Mouse (Mus musculus) CH12.LX (cell line): ENCODE data around the gene Vldlr. TPM values are rescaled to one million over a fixed set of nuclear protein-coding genes. Genes with fewer than 3 reads are reported as not detected.

Experiments used
- DNase-seq: peaks from one replicate; pipeline ENCODE4 v3.0.0-alpha.2; 2013; ENCODE audit errors: extremely low read depth
- H3K27ac ChIP-seq: 2 replicates; pipeline ENCODE4 v1.5.1; 2012; ENCODE audit warnings: low read depth, mild to moderate bottlenecking, control low read depth, moderate library complexity; ENCODE audit not compliant: insufficient read depth
- H3K27me3 ChIP-seq: replicated peaks from 2 replicates; pipeline ENCODE3; 2012; ENCODE audit warnings: inconsistent platforms
- H3K36me3 ChIP-seq, 2 experiments: replicated peaks in 1 of 2; 2 replicates each; pipeline versions ENCODE3 to v1.6.1; 2012; ENCODE audit warnings: inconsistent platforms in 1 of 2, low read length in 1 of 2, mild to moderate bottlenecking in 1 of 2, mixed read lengths in 1 of 2, moderate library complexity in 1 of 2; ENCODE audit not compliant: control insufficient read depth in 1 of 2, insufficient read depth in 1 of 2
- H3K4me1 ChIP-seq, 2 experiments: 2 replicates each; pipeline ENCODE4 v1.6.1; 2012; ENCODE audit warnings: inconsistent platforms in 1 of 2, moderate library complexity in 1 of 2; ENCODE audit not compliant: insufficient read depth in 2 of 2, control insufficient read depth in 1 of 2
- H3K4me2 ChIP-seq: 2 replicates; pipeline ENCODE4 v1.6.1; 2012; ENCODE audit warnings: low read depth, mild to moderate bottlenecking, control low read depth; ENCODE audit not compliant: poor library complexity, insufficient read depth, severe bottlenecking
- H3K4me3 ChIP-seq, 3 experiments: fragments of 150-350 bp in 1 of 3; sonication (generic) in 1 of 3; replicated peaks in 1 of 3; 2 replicates each; pipeline versions ENCODE3 to v1.5.1; 2011 to 2012; ENCODE audit warnings: low read depth in 2 of 3, low read length in 2 of 3, mild to moderate bottlenecking in 2 of 3, moderate library complexity in 2 of 3, control low read depth in 1 of 3, improper control_type of control experiment in 1 of 3, inconsistent platforms in 1 of 3, mixed read lengths in 1 of 3; ENCODE audit not compliant: poor library complexity in 1 of 3
- H3K79me2 ChIP-seq: replicated peaks from 2 replicates; pipeline ENCODE4 v1.6.1; 2012; ENCODE audit warnings: mild to moderate bottlenecking, moderate library complexity; ENCODE audit not compliant: control insufficient read depth, poor library complexity, insufficient read depth, severe bottlenecking; ENCODE audit errors: extremely low read depth
- H3K9ac ChIP-seq: 2 replicates; pipeline ENCODE4 v1.6.1; 2012; ENCODE audit warnings: low read depth, mild to moderate bottlenecking, control low read depth, moderate library complexity; ENCODE audit not compliant: insufficient read depth
- H3K9me3 ChIP-seq: replicated peaks from 2 replicates; pipeline ENCODE3; 2012; ENCODE audit warnings: low read length, inconsistent platforms, mixed read lengths
- BHLHE40 ChIP-seq: IDR thresholded peaks from 2 replicates; pipeline ENCODE4 v1.6.1; 2011; ENCODE audit warnings: mild to moderate bottlenecking, low read depth, low read length, improper control_type of control experiment
- CHD2 ChIP-seq: IDR thresholded peaks from 2 replicates; pipeline ENCODE4 v1.6.1; 2011; ENCODE audit warnings: low read length, improper control_type of control experiment
- ELF1 ChIP-seq: IDR thresholded peaks from 2 replicates; pipeline ENCODE4 v1.6.1; 2014; ENCODE audit warnings: low read depth, mild to moderate bottlenecking, inconsistent platforms, low read length, improper control_type of control experiment
- MXI1 ChIP-seq: IDR thresholded peaks from 2 replicates; pipeline ENCODE4 v1.6.1; 2011; ENCODE audit warnings: mild to moderate bottlenecking, low read depth, low read length, improper control_type of control experiment
- NELFE ChIP-seq: IDR thresholded peaks from 2 replicates; pipeline ENCODE4 v1.6.1; 2011; ENCODE audit warnings: low read depth, low read length, improper control_type of control experiment
- NRF1 ChIP-seq: IDR thresholded peaks from 2 replicates; pipeline ENCODE4 v1.6.1; 2014; ENCODE audit warnings: low read depth, mild to moderate bottlenecking, inconsistent platforms, low read length, improper control_type of control experiment, moderate library complexity
- TBP ChIP-seq: conservative IDR thresholded peaks from 2 replicates; pipeline ENCODE4 v1.6.1; 2011; ENCODE audit warnings: low read depth, low read length, improper control_type of control experiment
- ZC3H11A ChIP-seq: IDR thresholded peaks from 2 replicates; pipeline ENCODE4 v1.6.1; 2012; ENCODE audit warnings: low read depth, mild to moderate bottlenecking, inconsistent platforms, low read length, improper control_type of control experiment
- ZNF384 ChIP-seq: IDR thresholded peaks from 2 replicates; pipeline ENCODE4 v1.6.1; 2012; ENCODE audit warnings: low read depth, low read length, improper control_type of control experiment, inconsistent platforms
- dilution Hi-C: fragments of 300-500 bp; cut with MboI; formaldehyde crosslinking; loops from 2 replicates; pipeline ENCODE4 v1.14.3; 2020; ENCODE audit warnings: low sequenced_read_pairs; ENCODE audit not compliant: extremely low pct_unique_long_range_greater_than_20kb, extremely low pct_ligation_motif_present
- in situ Hi-C: fragments of 300-500 bp; cut with MboI; formaldehyde crosslinking; loops from 3 replicates; pipeline ENCODE4 v1.14.3; 2019; ENCODE audit warnings: low sequenced_read_pairs, low pct_ligation_motif_present, low pct_unique_long_range_greater_than_20kb, mixed read lengths
- polyA plus RNA-seq: library from polyadenylated mRNA; unstranded; fragments of >175 nt; gene quantifications from 2 replicates; pipeline ENCODE4 v1.2.1, GENCODE M21; 2012; ENCODE audit warnings: low read depth; ENCODE audit not compliant: insufficient read length
- total RNA-seq, 2 experiments: library from RNA; depleted of rRNA; stranded (reverse); fragments of 300-350 nt in 1 of 2; fragments of >200 nt in 1 of 2; gene quantifications; 2 replicates each; pipeline ENCODE4 v1.2.3; 2012 to 2014

Gene Vldlr
- total and polyA plus RNA-seq, 3 experiments = not detected

- no peak for DNase-seq
- H3K9ac ChIP-seq = no peak overlapping the region
- no peaks in the 10 kb centered on the region for H3K9me3 ChIP-seq
- dilution Hi-C loops = no loop called here
- no peak overlapping the region for H3K4me2 ChIP-seq
- H3K27ac ChIP-seq = no peak overlapping the region
- H3K4me3 ChIP-seq = no peak overlapping the region
- TF ChIP-seq CHD2 (no peak), MXI1 (no peak), TBP (no peak)
- no peaks in the 10 kb centered on the region for H3K36me3 ChIP-seq
- H3K4me1 ChIP-seq = no peaks in the 10 kb centered on the region; a peak in 1 of 4 replicates
- in situ Hi-C loops = no loop called here
- H3K27me3 ChIP-seq = no peaks in the 10 kb centered on the region
- no peaks in the 10 kb centered on the region; the same call in 1 of the 2 replicates for H3K79me2 ChIP-seq
Measured at GRCm38 (mm10) chr19:27178195-27178807, 38.0 kb upstream of the Vldlr start.

GRCm38 (mm10) chr19:27180351-27181122, 35.7 kb upstream of the Vldlr start:
- H3K4me3 ChIP-seq = no peak overlapping the region
- H3K27ac ChIP-seq = no peak overlapping the region
- in situ Hi-C loops = no loop called here
- H3K27me3 ChIP-seq = no peaks in the 10 kb centered on the region
- DNase-seq = no peak
- no peak for TF ChIP-seq ELF1
- no peak overlapping the region for H3K4me2 ChIP-seq
- dilution Hi-C loops = no loop called here
- no peaks in the 10 kb centered on the region; the same call in 1 of the 2 replicates for H3K79me2 ChIP-seq
- H3K4me1 ChIP-seq = no peaks in the 10 kb centered on the region; a peak in 1 of 4 replicates
- no peaks in the 10 kb centered on the region for H3K36me3 ChIP-seq
- H3K9ac ChIP-seq = no peak overlapping the region
- no peaks in the 10 kb centered on the region for H3K9me3 ChIP-seq

- TF ChIP-seq BHLHE40 (no peak), NRF1 (no peak), ZC3H11A (no peak), NELFE (no peak), ELF1 (no peak), ZNF384 (no peak)
- Histone ChIP-seq H3K4me3 (no peak overlapping the region), H3K4me1 (no peaks in the 10 kb centered on the region), H3K4me2 (no peak overlapping the region), H3K27ac (no peak overlapping the region), H3K27me3 (no peaks in the 10 kb centered on the region), H3K9me3 (no peaks in the 10 kb centered on the region), H3K36me3 (no peaks in the 10 kb centered on the region), H3K9ac (no peak overlapping the region), H3K79me2 (no peaks in the 10 kb centered on the region; the same call in 1 of the 2 replicates)
- DNase-seq = no peak
- dilution Hi-C loops = no loop called here
- in situ Hi-C loops = no loop called here
Measured at GRCm38 (mm10) chr19:27183511-27183910, 32.8 kb upstream of the Vldlr start.
